Mouse (Mus musculus) granulocyte monocyte progenitor cell, adult 5-6 weeks (primary cell): Measurements from ENCODE around the gene Ly6g5c. TPM values are rescaled to one million over a fixed set of nuclear protein-coding genes. Genes with fewer than 3 reads are reported as not detected.
A peak's percentile ranks its signal among the peaks of the same experiment; 100 is the strongest.

Experiments
- ATAC-seq: replicated peaks from 2 replicates; pipeline ENCODE4 v1.8.0; 2016; ENCODE audit warnings: mild to moderate bottlenecking, moderate TSS enrichment, inconsistent platforms; ENCODE audit not compliant: poor library complexity, severe bottlenecking
- total RNA-seq, 2 experiments: library from RNA; stranded (forward) in 1 of 2; stranded (reverse) in 1 of 2; fragments of 200-712, 200-1000 nt in 1 of 2; fragments of >200 nt in 1 of 2; fragmentation: Nextera tagmentation in 1 of 2; gene quantifications; 2 replicates each; pipeline ENCODE4 v1.2.3; 2014 to 2017

Ly6g5c gene
- total RNA-seq, 2 experiments from 2014 or later = not detected

DNA sequence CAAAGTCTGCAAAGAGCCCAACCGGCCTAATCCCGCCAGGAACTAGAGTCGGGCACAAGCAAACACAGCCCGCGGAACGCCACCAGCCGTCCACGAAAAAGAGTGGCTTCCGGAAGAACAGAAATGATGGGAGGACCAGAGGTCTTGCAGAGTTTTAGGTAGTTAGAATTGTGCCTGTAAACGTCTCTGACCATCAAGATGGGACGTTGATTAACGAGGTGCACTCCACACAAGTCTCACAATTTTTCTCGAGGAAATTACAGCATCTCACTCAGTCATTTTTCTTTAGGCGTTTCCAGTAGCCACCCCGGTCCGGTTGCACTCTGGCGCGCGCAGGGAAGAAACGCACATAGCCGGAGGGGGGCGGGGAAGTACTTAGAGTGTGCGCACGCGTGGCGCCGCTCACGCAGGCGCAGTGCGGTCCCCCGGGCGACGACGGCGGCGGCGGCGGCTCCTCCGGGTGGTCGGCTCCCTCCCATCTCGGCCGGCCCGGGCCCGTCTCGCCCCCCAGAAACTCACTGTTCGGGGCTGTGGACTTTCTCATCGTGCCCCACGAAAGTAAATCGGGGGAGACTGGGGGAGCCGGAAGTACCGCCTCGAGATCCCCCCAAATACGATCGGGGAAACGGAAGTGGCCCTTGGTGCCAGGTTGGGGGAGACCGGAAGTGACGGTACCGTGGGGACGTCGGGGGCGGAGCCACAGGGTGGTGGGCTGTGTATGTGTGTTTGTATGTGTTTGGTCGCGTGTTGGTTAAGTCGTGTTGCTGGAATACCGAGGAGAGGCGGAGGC lies 26.9 kb downstream of the Ly6g5c start, which contains the start of gene Bag6:
Gene Bag6, plus strand, starts transcription at position 378 of the 790 bp plus-strand sequence.
- peak; percentile 84 for ATAC-seq

DNA sequence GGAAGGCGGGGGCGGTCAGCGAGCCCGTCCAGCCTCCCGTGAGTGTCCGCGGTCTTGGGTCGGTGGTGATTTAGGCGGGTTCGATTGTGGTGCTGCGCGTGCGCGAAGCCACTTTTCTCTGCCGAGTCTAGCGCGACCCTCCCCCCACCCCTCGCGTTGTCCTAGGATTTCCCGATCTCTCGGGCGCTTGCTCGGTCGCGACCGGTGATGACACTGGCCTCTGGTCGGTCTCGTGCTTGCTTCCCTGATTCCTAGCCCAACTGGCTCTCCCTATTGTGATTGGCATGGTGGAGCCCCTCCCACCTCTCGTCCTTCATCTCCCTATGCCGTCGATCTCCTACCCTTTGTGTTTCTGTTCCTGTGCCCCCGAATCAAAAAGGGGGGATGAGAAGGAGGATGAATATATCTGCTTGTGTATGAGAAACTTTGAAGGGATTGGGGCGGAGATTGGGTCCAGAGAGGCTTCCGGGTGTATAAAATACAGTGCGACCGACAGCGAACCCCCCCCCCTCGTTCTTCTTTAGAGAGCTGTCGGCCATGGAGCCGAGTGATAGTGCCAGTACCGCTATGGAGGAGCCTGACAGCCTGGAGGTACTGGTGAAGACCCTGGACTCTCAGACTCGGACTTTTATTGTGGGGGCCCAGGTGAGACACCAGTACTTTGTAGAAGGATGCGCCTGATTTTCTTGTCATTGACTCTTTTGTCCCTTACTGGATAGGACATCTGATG lies 27.7 kb downstream of the Ly6g5c start:
- peak; percentile 74 for ATAC-seq

DNA sequence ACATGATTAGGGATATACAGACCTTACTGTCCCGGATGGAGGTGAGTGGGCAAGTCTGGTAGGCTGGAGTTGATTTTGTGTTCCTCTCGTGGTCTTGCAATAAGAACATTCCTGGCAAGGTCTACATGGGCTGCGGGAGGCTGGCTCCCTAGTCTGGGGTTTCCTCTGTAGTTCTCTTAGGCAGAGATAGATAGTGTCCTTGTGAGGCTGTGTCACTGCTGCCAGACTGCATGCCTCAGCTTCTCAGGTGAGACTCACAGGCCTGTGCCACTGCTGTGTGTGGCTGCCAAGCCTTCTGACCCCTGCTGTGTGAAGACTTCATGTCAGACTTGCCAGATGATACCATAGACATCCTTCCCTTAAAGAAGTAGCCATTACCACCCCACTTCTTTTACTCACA lies 31.2 kb downstream of the Ly6g5c start:
- ATAC-seq = no peak

DNA sequence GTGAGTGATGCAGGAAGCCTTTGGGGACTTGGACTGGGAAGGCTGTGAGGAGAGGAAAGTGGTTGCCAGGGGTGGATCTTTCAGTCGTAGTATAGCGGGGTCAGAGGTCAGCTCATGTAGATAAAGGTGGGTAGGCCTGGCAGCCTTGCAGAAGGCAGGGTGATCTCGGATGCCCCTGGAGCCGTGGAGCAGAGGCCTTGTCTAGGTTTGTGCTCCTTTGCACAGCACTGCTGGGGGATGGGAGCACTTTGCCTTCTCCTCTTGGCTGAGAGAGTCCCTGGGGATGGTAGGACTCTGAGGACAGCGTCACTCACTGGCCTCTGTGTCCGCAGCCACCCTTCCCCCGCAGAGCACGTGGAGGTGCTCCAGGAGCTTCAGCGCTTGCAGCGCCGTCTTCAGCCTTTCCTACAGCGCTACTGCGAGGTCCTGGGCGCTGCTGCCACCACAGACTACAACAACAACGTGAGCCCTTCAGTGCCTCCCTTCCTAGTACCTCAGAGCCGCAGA lies 32.5 kb downstream of the Ly6g5c start:
- ATAC-seq = no peak

- ATAC-seq = no peak
Measured at GRCm38 (mm10) chr17:35141971-35142370, 33.9 kb downstream of the Ly6g5c start.

DNA sequence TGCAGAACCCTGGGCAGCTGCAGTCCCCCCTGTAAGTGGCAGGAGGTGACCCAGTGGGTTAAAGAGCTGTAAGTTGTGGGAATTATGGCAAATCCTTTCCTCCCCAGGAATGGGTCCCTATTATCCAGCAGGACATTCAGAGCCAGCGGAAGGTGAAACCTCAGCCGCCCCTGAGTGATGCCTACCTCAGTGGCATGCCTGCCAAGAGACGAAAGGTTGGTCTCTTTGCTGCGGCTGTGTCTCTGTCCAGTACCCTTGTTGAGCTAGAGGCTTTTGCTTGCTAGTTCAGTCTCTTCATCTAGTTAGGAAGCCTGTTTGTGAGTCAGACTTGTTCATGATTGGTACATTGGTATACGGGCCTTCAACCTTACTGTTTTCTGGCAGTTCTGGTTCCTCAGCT lies 38.1 kb downstream of the Ly6g5c start:
- no peak for ATAC-seq

GRCm38 (mm10) chr17:35147348-35147747 lies 39.3 kb downstream of the Ly6g5c start:
- no peak for ATAC-seq

DNA sequence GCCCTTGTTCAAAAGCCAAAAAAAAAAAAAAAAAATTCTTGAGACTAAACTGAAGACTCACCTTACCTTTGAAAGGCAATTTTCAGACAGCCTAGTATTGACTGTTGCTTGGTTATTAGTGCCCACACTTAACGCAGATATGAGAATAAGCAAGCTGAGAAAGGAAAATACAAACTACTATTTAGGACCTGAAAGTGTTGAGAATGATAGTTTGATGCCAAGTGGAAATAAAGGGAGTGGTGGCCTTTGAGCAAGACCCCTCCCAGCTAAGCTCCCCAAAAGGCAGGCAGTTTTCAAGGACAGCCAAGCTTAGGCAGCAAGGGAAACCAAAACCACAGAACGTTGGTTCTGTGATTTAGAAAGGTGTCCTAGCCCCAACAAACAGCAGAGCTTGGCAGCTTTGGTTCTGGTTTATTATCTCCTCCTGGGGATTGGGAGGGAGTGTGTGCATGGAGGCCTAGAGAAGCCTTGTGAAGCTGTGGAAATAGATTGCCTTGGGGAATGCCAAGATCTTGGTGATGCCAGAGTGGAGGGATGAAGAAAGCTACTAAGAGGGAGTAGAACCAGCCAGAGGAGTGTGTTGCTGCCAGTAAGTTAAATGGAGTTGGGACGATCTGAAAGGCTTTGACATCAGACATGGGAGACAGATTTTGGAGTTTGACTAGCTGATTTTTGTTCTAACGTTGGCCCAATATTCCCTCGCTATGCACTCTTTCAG lies 40.0 kb downstream of the Ly6g5c start:
- ATAC-seq = no peak

- ATAC-seq = no peak
Measured at GRCm38 (mm10) chr17:35152121-35152520, 44.0 kb downstream of the Ly6g5c start.

- no peak for ATAC-seq
Measured at GRCm38 (mm10) chr17:35153077-35153476, 45.0 kb downstream of the Ly6g5c start.

DNA sequence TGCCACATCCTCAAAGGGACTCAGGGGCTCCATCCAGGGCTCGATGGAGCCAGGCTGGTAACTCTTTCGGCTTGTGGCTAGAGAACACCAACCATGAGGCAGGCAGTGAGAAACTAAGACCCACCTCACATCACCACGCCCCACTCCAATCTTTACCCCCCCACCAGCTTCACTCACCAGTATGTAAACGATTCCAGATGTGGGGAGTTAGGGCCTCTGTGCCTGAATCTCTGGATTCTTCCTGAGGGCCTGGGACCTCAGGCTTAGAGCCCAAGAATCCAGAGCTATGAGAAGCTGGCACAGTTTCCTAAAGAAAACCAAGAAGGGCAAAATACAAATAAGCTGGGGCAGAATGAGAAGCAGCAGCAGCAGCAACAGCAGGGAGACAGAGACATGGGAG lies 45.9 kb downstream of the Ly6g5c start:
- no peak for ATAC-seq

DNA sequence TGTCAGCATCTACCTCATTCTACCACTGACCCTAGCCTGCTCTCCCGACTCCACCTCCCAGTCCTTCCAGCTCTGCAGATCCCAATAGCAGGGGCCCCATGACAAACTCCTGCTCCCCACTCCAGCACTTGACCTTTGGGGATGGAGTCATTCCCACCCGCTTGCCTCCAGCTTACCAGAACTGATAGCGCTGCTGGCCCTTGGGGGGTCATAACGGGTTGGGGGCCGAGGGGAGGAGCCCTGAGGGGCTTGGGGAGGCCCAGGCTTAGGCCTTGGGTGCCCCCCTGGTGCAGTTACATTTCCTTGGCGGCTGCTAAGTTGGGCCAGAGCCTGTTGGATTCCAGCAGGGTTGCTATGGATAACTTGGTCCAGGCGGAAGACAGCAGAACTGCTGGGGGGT lies 46.5 kb downstream of the Ly6g5c start:
- no peak for ATAC-seq

DNA sequence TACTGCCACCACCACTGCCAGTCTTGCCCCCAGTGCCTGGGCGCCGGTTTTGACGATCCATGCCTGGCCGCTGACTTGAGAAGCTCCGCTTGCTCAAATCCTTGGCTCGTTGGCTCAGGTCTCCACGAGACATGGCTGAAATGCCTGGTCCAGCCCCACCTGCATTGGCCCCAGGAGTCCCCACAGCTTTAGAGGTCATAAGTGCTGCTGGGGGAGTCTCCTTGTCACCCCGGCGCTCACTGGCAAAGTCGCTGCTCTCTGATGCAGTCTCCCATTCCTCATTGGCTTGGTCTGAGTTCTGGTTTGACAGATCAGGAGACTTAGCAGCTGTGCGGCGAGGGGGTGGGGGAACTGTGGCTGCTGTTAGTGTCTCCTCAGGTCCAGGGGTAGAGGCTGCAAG lies 47.4 kb downstream of the Ly6g5c start:
- ATAC-seq = no peak

GRCm38 (mm10) chr17:35156461-35157200 lies 48.6 kb downstream of the Ly6g5c start:
- ATAC-seq = no peak

- ATAC-seq = no peak
Measured at GRCm38 (mm10) chr17:35157254-35157653, 49.2 kb downstream of the Ly6g5c start.

GRCm38 (mm10) chr17:35157661-35158175 lies 49.6 kb downstream of the Ly6g5c start:
- no peak for ATAC-seq

DNA sequence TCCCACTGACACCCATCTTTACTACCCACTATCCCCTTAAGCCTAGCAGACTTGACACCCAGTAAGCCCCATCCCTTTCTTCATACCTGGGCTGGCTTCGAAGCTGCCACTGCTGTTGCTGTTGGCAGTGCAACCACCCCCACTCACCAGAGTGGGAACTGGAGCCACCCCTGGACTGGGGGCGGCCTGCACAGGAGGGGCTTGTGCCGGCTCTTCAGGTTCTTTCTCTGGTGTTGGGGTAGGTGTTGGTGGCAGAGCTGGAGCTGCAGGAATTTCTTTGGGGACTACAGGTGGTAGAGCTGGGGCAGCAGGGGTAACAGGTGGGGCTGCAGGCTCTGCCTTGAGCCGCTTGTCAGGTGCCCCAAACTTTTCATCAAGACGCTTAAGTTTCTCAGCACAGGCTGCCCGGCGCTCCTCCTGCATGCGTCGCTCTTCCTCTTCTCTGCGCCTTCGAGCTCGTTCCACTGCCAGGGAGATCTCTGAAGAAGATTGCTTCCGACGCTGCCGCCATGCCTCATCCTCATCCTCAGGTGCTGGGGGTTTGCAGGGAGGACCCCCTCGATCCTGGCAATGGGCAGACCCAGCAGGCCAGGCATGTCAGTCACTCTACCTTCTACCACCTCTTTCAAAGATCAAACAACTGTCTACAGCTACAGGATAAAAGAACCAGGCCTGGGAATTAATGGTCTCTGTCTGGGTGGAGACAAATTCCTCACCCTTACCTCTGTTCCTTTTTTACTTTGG lies 50.9 kb downstream of the Ly6g5c start:
- no peak for ATAC-seq

- ATAC-seq = no peak
Measured at GRCm38 (mm10) chr17:35159638-35160037, 51.6 kb downstream of the Ly6g5c start.

DNA sequence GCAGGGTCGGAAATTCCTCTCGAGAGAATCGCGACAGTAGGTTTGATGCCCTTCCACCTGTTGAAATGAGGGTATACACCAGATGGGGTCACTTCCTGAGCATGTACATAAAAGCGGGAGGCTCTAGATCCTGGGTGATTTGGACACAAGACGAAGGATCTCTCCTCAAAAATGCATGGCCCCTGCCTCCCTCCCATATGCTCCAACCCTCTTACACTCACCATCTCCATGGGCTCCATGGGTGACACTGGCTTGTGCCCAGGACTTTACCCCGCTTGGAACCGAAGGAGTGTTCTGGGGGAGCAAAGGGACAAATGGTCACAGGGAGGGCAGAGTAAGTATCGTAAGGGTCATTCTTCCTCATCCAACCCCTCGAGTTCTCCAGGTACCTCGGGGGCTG lies 53.3 kb downstream of the Ly6g5c start:
- ATAC-seq = no peak
